Mouse (Mus musculus) megakaryocyte, embryonic 14.5 days (primary cell): ENCODE measurements around the gene Ndufs2.

Experiments used
- FLI1 ChIP-seq: IDR thresholded peaks from 2 replicates; pipeline ENCODE4 v1.6.1; 2012; ENCODE audit warnings: low read length, inconsistent platforms, mixed read lengths
- GATA1 ChIP-seq: IDR thresholded peaks from 3 replicates; pipeline ENCODE4 v1.6.1; 2012; ENCODE audit warnings: mixed read lengths, low read length, inconsistent platforms, borderline replicate concordance

DNA sequence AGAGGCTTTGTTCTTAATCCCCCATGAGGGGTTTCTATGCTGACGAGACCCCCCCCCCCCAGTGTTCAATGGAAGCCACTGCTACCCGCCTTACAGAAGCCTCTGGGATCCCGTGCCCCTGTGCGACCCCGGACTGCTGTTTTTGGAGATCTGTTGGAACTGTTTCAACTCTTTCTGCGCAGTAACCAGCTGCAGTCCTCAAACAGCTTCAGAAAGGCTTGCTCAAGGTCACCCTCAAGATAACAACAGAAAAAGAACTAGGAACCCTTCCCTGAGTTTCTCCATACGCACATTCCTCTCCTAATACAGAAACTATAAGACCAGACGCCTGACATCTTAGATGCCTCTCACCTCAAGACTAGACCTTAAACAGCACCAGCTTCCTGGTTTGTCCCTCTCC, 62.1 kb downstream of the Ndufs2 start:
- TF ChIP-seq GATA1 = no peak
- TF ChIP-seq FLI1 = no peak
